Mouse (Mus musculus) heart, postnatal 36 days (tissue): Measurements from ENCODE around the gene Tmem50a. TPM values are rescaled to one million over a fixed set of nuclear protein-coding genes. Genes with fewer than 3 reads are reported as not detected.

Experiments used
- DNase-seq, 2 experiments: peaks; one replicate each; pipeline ENCODE4 v3.0.0; 2021 to 2022
- intact Hi-C: fragments of 180-260 bp; cut with DNase I; formaldehyde crosslinking; loops from one replicate; pipeline ENCODE4 v1.15.1; 2025
- total RNA-seq, 2 experiments: library from RNA; stranded (reverse); gene quantifications; 2 replicates each; pipeline ENCODE4 v1.2.3; 2021

Tmem50a gene
- total RNA-seq: 10 to 100 TPM; 65.8 to 71.3 TPM

- intact Hi-C loops: no loop called here
- DNase-seq: peak; percentile 95
These were observed at the start of gene Tmem50a for GRCm38 (mm10) chr4:134914864-134915209. Gene Tmem50a (minus strand): TSS chr4:134915024.

GRCm38 (mm10) chr4:134963021-134963776 is 48.4 kb upstream of the Tmem50a start:
- DNase-seq: no peak
- intact Hi-C loops: no loop called here

GRCm38 (mm10) chr4:134956328-134956727 is 41.5 kb upstream of the Tmem50a start:
- intact Hi-C loops: loop anchor here (5.0 kb wide), 1 partner anchor 64 kb away; no protein-coding TSS in a partner anchor
- DNase-seq: peak; percentile 75 to 77

GRCm38 (mm10) chr4:134955845-134956244 is 41.0 kb upstream of the Tmem50a start:
- intact Hi-C loops: loop anchor here (5.0 kb wide), 1 partner anchor 64 kb away; no protein-coding TSS in a partner anchor
- DNase-seq: no peak

- DNase-seq: no peak
- intact Hi-C loops: loop anchor here (5.0 kb wide), 1 partner anchor 63 kb away; no protein-coding TSS in a partner anchor
These were observed 40.4 kb upstream of the Tmem50a start for GRCm38 (mm10) chr4:134955196-134955595.

- DNase-seq: peak in 1 of 2 experiments; percentile 18
- intact Hi-C loops: no loop called here
These were observed 39.6 kb upstream of the Tmem50a start for GRCm38 (mm10) chr4:134954461-134954860.

GRCm38 (mm10) chr4:134950518-134951091 is 35.8 kb upstream of the Tmem50a start:
- DNase-seq: no peak

GRCm38 (mm10) chr4:134946024-134946744 is 31.4 kb upstream of the Tmem50a start:
- peak; percentile 72 to 79 for DNase-seq
- intact Hi-C loops: loop anchor here (1.0 to 5.0 kb wide), 5 partner anchors 88 to 371 kb away; no protein-coding TSS in a partner anchor

More at GRCm38 (mm10) chr4:134950518-134951091, 35.8 kb upstream of the Tmem50a start:
- intact Hi-C loops: no loop called here

- intact Hi-C loops: no loop called here
- no peak for DNase-seq
These were observed 29.1 kb upstream of the Tmem50a start for GRCm38 (mm10) chr4:134943758-134944538.

- intact Hi-C loops: no loop called here
- no peak for DNase-seq
These were observed 25.1 kb upstream of the Tmem50a start for GRCm38 (mm10) chr4:134939900-134940299.

- DNase-seq: peak in 1 of 2 experiments; percentile 18
- intact Hi-C loops: no loop called here
These were observed 22.7 kb upstream of the Tmem50a start for GRCm38 (mm10) chr4:134937240-134938176.

GRCm38 (mm10) chr4:134930684-134931481 is 16.1 kb upstream of the Tmem50a start, which contains the start of gene Syf2:
Gene Syf2 (plus strand): TSS chr4:134930898.
- DNase-seq: peak; percentile 92
- intact Hi-C loops: loop anchor here (5.0 kb wide), 2 partner anchors 401 to 421 kb away; partner anchors contain the start of gene Srrm1

- intact Hi-C loops: loop anchor here (5.0 kb wide), 2 partner anchors 402 to 422 kb away; partner anchors contain the start of gene Srrm1
- no peak for DNase-seq
These were observed 15.4 kb upstream of the Tmem50a start for GRCm38 (mm10) chr4:134930190-134930589.

- no peak for DNase-seq
- intact Hi-C loops: no loop called here
These were observed 14.7 kb upstream of the Tmem50a start for GRCm38 (mm10) chr4:134929536-134929935.

GRCm38 (mm10) chr4:134928464-134928836 is 13.6 kb upstream of the Tmem50a start:
- DNase-seq: no peak
- intact Hi-C loops: no loop called here

- no peak for DNase-seq
- intact Hi-C loops: no loop called here
These were observed 13.1 kb upstream of the Tmem50a start for GRCm38 (mm10) chr4:134927815-134928463.

GRCm38 (mm10) chr4:134925206-134925605 is 10.4 kb upstream of the Tmem50a start:
- intact Hi-C loops: no loop called here
- peak; percentile 33 to 37 for DNase-seq
